Mouse (Mus musculus) midbrain, embryonic 14.5 days (tissue): Measurements from ENCODE around the gene Plxna2. TPM values are rescaled to one million over a fixed set of nuclear protein-coding genes. Genes with fewer than 3 reads are reported as not detected.

ENCODE experiments used
- ATAC-seq: fragments of 200-750 bp; cut with Nextera tagmentation; 2 replicates; pipeline ENCODE4 v1.8.0; 2017; ENCODE audit warnings: moderate number of reproducible peaks, moderate library complexity; ENCODE audit not compliant: low FRiP score, low TSS enrichment
- DNase-seq: peaks from one replicate; pipeline ENCODE4 v3.0.0-alpha.2; 2015
- H3K27ac ChIP-seq: fragments of 300-500 bp; sonication (generic); replicated peaks from 2 replicates; pipeline ENCODE4 v1.5.1; 2014; ENCODE audit warnings: mild to moderate bottlenecking, low read depth, low read length, moderate library complexity
- H3K27me3 ChIP-seq: fragments of 300-500 bp; sonication (generic); 2 replicates; pipeline ENCODE4 v1.6.1; 2014; ENCODE audit warnings: low read length, control low read depth, mixed read lengths; ENCODE audit not compliant: control insufficient read depth, insufficient read depth
- H3K36me3 ChIP-seq: fragments of 300-500 bp; sonication (generic); 2 replicates; pipeline ENCODE4 v1.6.1; 2014; ENCODE audit warnings: low read length, control low read depth; ENCODE audit not compliant: control insufficient read depth, insufficient read depth
- H3K4me1 ChIP-seq: fragments of 300-500 bp; sonication (generic); 2 replicates; pipeline ENCODE4 v1.6.1; 2014; ENCODE audit warnings: mild to moderate bottlenecking, antibody characterized with exemption, low read length, control low read depth; ENCODE audit not compliant: control insufficient read depth, insufficient read depth
- H3K4me2 ChIP-seq: fragments of 300-500 bp; sonication (generic); 2 replicates; pipeline ENCODE4 v1.6.1; 2014; ENCODE audit warnings: mild to moderate bottlenecking, low read length, moderate library complexity
- H3K4me3 ChIP-seq: fragments of 300-500 bp; sonication (generic); replicated peaks from 2 replicates; pipeline ENCODE4 v1.5.1; 2014; ENCODE audit warnings: low read depth, low read length
- H3K9ac ChIP-seq: fragments of 300-500 bp; sonication (generic); replicated peaks from 2 replicates; pipeline ENCODE4 v1.6.1; 2014; ENCODE audit warnings: mild to moderate bottlenecking, low read length, moderate library complexity
- H3K9me3 ChIP-seq: fragments of 300-500 bp; sonication (generic); 2 replicates; pipeline ENCODE4 v1.6.1; 2016; ENCODE audit warnings: low read length, control low read depth, mixed read lengths; ENCODE audit not compliant: control insufficient read depth
- WGBS: fragments of 180-500 bp; shearing (Covaris S2); extraction: QIAGEN DNeasy Blood & Tissue Kit; methylation state at CpG from one replicate; pipeline ENCODE4 v1.1.7; 2014; 5-methylcytosine and 5-hydroxymethylcytosine counted together
- microRNA-seq: library from miRNA; unstranded; fragments of <30 nt; microRNA quantifications from one replicate; pipeline ENCODE4, GENCODE M21; 2016
- polyA plus RNA-seq: library from polyadenylated mRNA; unstranded; fragments of >200 nt; fragmentation: Nextera tagmentation; extraction: Ambion mirVana; gene quantifications from 2 replicates; pipeline ENCODE4 v1.2.1, GENCODE M21; 2014

The Plxna2 gene
- polyA plus RNA-seq, 1 experiment from 2014 or later, result 24.1 TPM

DNA sequence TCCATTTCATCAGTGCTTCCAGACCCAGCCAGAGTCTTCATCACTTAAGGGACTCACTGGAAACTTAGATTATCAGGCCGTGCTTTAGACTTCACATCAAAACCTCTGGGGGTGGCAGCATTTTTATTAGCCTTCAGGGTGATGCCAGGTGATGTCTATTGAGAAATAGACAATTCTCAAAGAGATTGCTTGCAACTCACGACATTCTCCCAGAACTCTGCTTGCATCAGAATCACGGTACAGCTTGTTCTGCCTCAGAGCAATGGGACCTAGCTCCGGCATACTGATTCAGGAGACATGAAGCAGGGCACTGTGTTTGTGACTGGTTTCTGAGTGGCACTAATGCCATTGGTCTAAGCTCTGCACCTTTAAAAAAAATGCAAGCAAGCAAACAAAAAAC, 218.7 kb downstream of the Plxna2 start:
- Histone ChIP-seq H3K36me3 (no peaks in the 10 kb centered on the region), H3K4me1 (no peaks in the 10 kb centered on the region), H3K4me2 (no peak overlapping the region), H3K27me3 (no peaks in the 10 kb centered on the region), H3K4me3 (no peak overlapping the region), H3K9me3 (no peaks in the 10 kb centered on the region), H3K27ac (no peak overlapping the region), H3K9ac (no peak overlapping the region)
- ATAC-seq, result no peak
- 85% methylated on average over 4 of the region's 4 CpGs for WGBS
- no peak for DNase-seq

DNA sequence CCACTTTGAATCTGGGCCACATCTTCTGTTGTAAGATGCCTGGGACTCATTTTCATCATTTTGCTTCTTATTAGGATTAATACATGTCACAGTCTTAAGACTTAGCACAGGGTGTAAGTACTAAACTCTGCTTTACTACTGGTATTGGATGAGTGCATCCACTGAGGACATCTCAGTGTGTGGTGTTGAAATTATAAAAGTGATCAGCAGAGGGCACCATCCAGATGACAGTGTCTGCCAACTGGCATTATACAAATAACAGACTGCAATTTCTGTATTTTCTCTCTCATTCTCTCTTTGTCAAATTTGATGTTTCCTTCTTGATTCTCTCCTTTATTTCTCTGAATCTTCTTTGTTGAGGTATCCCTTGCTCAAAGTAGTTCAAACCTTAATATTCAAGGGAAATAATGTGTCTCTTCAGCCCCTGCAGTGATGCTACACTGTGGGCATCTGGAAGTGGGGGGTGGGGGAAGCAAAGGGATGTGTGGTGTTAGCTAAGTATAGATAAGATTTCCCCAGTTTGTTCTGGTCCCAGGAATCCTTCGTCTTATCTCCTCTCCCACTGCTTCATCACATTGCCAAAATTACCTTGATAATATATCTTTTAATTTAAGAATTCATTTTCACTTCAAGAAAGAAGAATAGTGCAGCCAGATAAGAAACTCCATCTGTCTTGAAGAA, 221.4 kb downstream of the Plxna2 start:
- no peak overlapping the region for H3K9ac ChIP-seq
- no peak overlapping the region for H3K4me3 ChIP-seq
- DNase-seq (peak; percentile 81), ATAC-seq (no peak)
- no peaks in the 10 kb centered on the region for H3K36me3 ChIP-seq
- no peaks in the 10 kb centered on the region for H3K4me1 ChIP-seq
- H3K9me3 ChIP-seq, result no peaks in the 10 kb centered on the region
- no peak overlapping the region for H3K27ac ChIP-seq
- H3K27me3 ChIP-seq, result no peaks in the 10 kb centered on the region
- no peak overlapping the region for H3K4me2 ChIP-seq
- 42% methylated on average over 1 of the region's 1 CpGs for WGBS

DNA sequence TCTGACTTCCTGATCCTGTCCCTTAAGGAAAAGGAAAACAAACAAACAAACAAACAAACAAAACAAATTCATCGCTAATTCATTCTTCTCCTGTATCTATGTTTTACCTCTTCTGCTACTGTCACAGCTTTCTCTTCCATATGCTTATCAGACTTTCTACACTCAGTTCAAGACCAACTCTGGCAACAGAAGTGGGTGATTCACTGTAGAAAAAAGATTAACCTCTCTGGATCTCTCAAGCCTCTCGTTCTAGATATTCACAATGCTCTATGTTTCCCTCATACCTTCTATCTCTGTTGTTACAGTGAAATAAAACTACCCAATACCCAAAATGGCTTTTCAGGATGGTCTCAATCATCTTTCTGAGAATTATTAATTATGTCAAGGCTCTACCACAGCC, 225.0 kb downstream of the Plxna2 start:
- H3K9ac ChIP-seq, result no peak overlapping the region
- no peaks in the 10 kb centered on the region for H3K4me1 ChIP-seq

DNA sequence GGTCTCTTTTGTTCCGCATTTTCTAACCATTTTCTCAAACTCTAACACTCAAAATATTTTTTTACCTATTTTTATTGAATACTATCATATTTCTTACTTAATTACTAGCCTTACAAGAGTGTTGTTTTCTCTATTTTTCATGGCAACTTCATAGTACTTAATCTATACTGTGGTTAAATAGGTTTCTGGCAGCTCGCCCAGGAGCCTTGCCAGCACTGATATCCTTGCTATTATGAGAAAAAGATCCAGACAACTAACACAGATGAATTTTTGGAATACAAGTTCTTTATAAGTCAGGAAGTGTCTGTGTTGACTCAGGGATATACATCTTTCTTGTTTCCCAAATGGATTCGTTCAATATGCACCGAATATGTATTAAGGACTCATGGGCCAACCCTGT, 229.0 kb downstream of the Plxna2 start:
- DNase-seq (no peak), ATAC-seq (no peak)
- H3K9ac ChIP-seq, result no peak overlapping the region
- no peaks in the 10 kb centered on the region for H3K27me3 ChIP-seq
- H3K36me3 ChIP-seq, result no peaks in the 10 kb centered on the region
- no peak overlapping the region for H3K4me2 ChIP-seq
- H3K9me3 ChIP-seq, result no peaks in the 10 kb centered on the region
- H3K27ac ChIP-seq, result no peak overlapping the region
- no peak overlapping the region for H3K4me3 ChIP-seq
- WGBS, result 93% methylated on average over 4 of the region's 4 CpGs
- H3K4me1 ChIP-seq, result no peaks in the 10 kb centered on the region

More for the DNA sequence above, 225.0 kb downstream of the Plxna2 start:
- no peak overlapping the region for H3K4me2 ChIP-seq
- H3K4me3 ChIP-seq, result no peak overlapping the region
- no peak overlapping the region for H3K27ac ChIP-seq
- ATAC-seq (no peak), DNase-seq (no peak)
- no peaks in the 10 kb centered on the region for H3K9me3 ChIP-seq
- H3K27me3 ChIP-seq, result no peaks in the 10 kb centered on the region
- WGBS, result 84% methylated on average over 2 of the region's 2 CpGs
- no peaks in the 10 kb centered on the region for H3K36me3 ChIP-seq

DNA sequence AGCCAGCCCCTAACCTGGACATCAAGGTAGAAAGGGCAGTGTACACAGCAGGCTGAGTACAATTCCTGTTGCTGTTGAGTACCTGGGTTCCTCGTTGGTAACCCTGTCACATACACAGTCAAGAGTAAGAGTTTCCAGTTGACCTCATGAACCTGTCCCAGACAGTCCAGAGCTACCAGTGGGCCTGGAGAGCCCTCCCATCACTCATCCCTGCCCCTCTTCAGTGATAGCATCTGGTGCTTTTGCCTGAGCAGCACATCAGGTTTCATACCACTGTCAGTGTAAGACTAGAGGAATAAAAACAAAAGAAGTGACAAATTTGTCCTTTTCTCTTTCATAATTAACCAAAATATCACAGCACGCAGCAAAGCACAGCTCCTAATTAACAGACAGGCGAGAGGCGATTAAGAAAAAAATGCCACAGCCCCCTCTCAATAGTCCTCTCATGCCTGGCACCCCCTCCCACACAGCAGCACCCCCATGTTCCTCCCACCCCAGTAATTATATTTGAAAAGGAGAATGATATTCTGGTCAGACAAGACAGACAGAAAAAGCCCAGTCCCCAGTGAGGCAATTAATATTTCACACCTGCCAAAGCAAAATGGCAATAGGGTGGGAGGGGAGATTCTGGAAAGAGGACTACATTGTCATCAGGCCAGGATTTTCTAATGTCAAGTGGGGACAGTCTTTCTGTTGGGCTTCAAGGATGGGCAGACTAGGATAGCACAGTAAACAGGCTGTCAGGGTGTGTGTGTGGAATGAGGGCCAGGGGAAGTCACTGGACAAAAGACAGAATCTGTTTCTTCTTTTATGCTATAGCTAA, 233.4 kb downstream of the Plxna2 start:
- Histone ChIP-seq H3K4me2 (no peak overlapping the region), H3K9ac (no peak overlapping the region), H3K9me3 (no peaks in the 10 kb centered on the region), H3K36me3 (no peaks in the 10 kb centered on the region), H3K27me3 (no peaks in the 10 kb centered on the region), H3K4me1 (no peaks in the 10 kb centered on the region), H3K4me3 (no peak overlapping the region), H3K27ac (peak overlapping the region; percentile 26; the same call in 1 of the 2 replicates)
- DNase-seq, result peak; percentile 27
- WGBS, result 69% methylated on average over 4 of the region's 4 CpGs
- no peak for ATAC-seq

DNA sequence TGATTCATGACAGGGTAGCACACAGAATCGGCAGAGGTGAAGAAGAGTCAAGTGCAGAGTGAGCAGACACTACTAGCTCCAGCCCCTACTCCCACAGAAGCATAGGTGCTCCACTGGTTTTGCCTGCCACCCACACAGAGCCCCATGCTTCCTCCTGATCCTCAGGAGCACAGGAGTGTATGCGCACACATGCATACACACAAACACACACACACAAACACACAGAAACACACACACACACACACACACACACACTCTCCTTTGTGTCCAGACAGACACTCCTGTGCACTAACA, 234.0 kb downstream of the Plxna2 start:
- Histone ChIP-seq H3K4me2 (no peak overlapping the region), H3K9ac (no peak overlapping the region), H3K9me3 (no peaks in the 10 kb centered on the region), H3K4me1 (no peaks in the 10 kb centered on the region), H3K27me3 (no peaks in the 10 kb centered on the region), H3K4me3 (no peak overlapping the region), H3K27ac (peak overlapping the region; percentile 14; the same call in 1 of the 2 replicates), H3K36me3 (no peaks in the 10 kb centered on the region)
- WGBS, result 51% methylated on average over 2 of the region's 2 CpGs
- ATAC-seq (no peak; the same call in 1 of the 2 replicates), DNase-seq (peak; percentile 4)

Small RNA genes within 50 kb of the gene (microRNA-seq; reads per million reads assigned to microRNA genes)
- gene Mir3962, result 7.1 reads per million, percentile 30 among the genes with 10 or more reads in this experiment
